Mouse (Mus musculus) midbrain, embryonic 14.5 days (tissue): Measurements from ENCODE around the gene Phxr2. TPM values are rescaled to one million over a fixed set of nuclear protein-coding genes. Genes with fewer than 3 reads are reported as not detected.

Experiments
- ATAC-seq: fragments of 200-750 bp; cut with Nextera tagmentation; 2 replicates; pipeline ENCODE4 v1.8.0; 2017; ENCODE audit warnings: moderate number of reproducible peaks, moderate library complexity; ENCODE audit not compliant: low FRiP score, low TSS enrichment
- DNase-seq: peaks from one replicate; pipeline ENCODE4 v3.0.0-alpha.2; 2015
- H3K27ac ChIP-seq: fragments of 300-500 bp; sonication (generic); replicated peaks from 2 replicates; pipeline ENCODE4 v1.5.1; 2014; ENCODE audit warnings: mild to moderate bottlenecking, low read depth, low read length, moderate library complexity
- H3K27me3 ChIP-seq: fragments of 300-500 bp; sonication (generic); 2 replicates; pipeline ENCODE4 v1.6.1; 2014; ENCODE audit warnings: low read length, control low read depth, mixed read lengths; ENCODE audit not compliant: control insufficient read depth, insufficient read depth
- H3K36me3 ChIP-seq: fragments of 300-500 bp; sonication (generic); 2 replicates; pipeline ENCODE4 v1.6.1; 2014; ENCODE audit warnings: low read length, control low read depth; ENCODE audit not compliant: control insufficient read depth, insufficient read depth
- H3K4me1 ChIP-seq: fragments of 300-500 bp; sonication (generic); 2 replicates; pipeline ENCODE4 v1.6.1; 2014; ENCODE audit warnings: mild to moderate bottlenecking, antibody characterized with exemption, low read length, control low read depth; ENCODE audit not compliant: control insufficient read depth, insufficient read depth
- H3K4me2 ChIP-seq: fragments of 300-500 bp; sonication (generic); 2 replicates; pipeline ENCODE4 v1.6.1; 2014; ENCODE audit warnings: mild to moderate bottlenecking, low read length, moderate library complexity
- H3K4me3 ChIP-seq: fragments of 300-500 bp; sonication (generic); replicated peaks from 2 replicates; pipeline ENCODE4 v1.5.1; 2014; ENCODE audit warnings: low read depth, low read length
- H3K9ac ChIP-seq: fragments of 300-500 bp; sonication (generic); replicated peaks from 2 replicates; pipeline ENCODE4 v1.6.1; 2014; ENCODE audit warnings: mild to moderate bottlenecking, low read length, moderate library complexity
- H3K9me3 ChIP-seq: fragments of 300-500 bp; sonication (generic); 2 replicates; pipeline ENCODE4 v1.6.1; 2016; ENCODE audit warnings: low read length, control low read depth, mixed read lengths; ENCODE audit not compliant: control insufficient read depth
- WGBS: fragments of 180-500 bp; shearing (Covaris S2); extraction: QIAGEN DNeasy Blood & Tissue Kit; methylation state at CpG from one replicate; pipeline ENCODE4 v1.1.7; 2014; 5-methylcytosine and 5-hydroxymethylcytosine counted together
- polyA plus RNA-seq: library from polyadenylated mRNA; unstranded; fragments of >200 nt; fragmentation: Nextera tagmentation; extraction: Ambion mirVana; gene quantifications from 2 replicates; pipeline ENCODE4 v1.2.1, GENCODE M21; 2014

The Phxr2 gene
- polyA plus RNA-seq, 1 experiment from 2014 or later = 0.30 TPM

DNA sequence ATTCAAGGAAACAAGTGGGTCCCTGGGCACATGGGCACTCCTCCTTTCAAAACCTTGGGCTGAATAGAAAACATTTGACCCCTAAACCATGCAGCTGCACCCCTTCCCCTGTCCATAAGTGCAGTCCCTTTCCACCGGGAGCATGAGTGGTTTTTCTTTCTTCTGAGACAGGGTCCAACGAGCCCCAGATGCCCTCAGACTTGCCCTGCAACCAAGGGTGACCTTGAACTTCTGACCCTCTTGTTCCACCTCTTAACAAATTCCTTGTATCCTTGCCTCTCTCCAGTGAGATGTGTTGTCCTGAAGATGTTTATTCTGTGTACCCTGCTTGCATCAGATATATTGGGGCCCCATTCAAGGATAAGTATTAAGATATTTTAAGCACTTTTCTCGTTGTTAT, 12.6 kb downstream of the Phxr2 start:
- H3K36me3 ChIP-seq = peaks cover 16% of the 10 kb centered on the region
- no peak overlapping the region for H3K9ac ChIP-seq
- no peaks in the 10 kb centered on the region for H3K9me3 ChIP-seq
- WGBS = 44% methylated on average over 3 of the region's 3 CpGs
- H3K4me3 ChIP-seq = no peak overlapping the region
- no peak overlapping the region for H3K4me2 ChIP-seq
- DNase-seq (no peak), ATAC-seq (no peak)
- H3K27me3 ChIP-seq = no peaks in the 10 kb centered on the region
- peaks cover 6% of the 10 kb centered on the region for H3K4me1 ChIP-seq
- H3K27ac ChIP-seq = no peak overlapping the region

DNA sequence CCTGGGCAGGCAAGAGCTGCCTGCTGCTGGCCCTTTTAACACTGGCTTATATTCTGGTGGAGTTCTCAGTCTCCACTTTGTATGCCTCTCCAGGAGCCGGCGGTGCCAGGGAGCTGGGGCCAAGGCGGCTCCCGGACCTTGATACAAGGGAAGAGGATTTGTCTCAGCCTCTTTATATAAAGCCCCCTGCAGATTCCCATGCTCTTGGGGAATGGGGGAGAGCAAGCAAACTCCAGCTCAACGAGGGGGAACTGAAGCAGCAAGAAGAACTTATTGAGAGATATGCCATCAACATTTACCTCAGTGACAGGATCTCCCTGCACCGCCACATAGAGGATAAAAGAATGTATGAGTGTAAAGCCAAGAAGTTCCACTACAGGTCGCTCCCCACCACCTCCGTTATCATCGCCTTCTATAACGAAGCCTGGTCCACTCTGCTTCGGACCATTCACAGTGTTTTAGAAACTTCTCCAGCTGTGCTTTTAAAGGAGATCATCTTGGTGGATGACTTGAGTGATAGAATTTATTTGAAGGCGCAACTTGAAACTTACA, 17.6 kb downstream of the Phxr2 start:
- H3K4me3 ChIP-seq = peak overlapping the region; percentile 92
- no peaks in the 10 kb centered on the region for H3K27me3 ChIP-seq
- 38% methylated on average over 12 of the region's 12 CpGs for WGBS
- no peaks in the 10 kb centered on the region for H3K9me3 ChIP-seq
- peak overlapping the region; percentile 90; the same call in 1 of the 2 replicates for H3K9ac ChIP-seq
- H3K4me1 ChIP-seq = peaks cover 10% of the 10 kb centered on the region
- peaks cover 16% of the 10 kb centered on the region for H3K36me3 ChIP-seq
- H3K27ac ChIP-seq = no peak overlapping the region
- DNase-seq = no peak
- ATAC-seq = no peak
- H3K4me2 ChIP-seq = peak overlapping the region; percentile 93

DNA sequence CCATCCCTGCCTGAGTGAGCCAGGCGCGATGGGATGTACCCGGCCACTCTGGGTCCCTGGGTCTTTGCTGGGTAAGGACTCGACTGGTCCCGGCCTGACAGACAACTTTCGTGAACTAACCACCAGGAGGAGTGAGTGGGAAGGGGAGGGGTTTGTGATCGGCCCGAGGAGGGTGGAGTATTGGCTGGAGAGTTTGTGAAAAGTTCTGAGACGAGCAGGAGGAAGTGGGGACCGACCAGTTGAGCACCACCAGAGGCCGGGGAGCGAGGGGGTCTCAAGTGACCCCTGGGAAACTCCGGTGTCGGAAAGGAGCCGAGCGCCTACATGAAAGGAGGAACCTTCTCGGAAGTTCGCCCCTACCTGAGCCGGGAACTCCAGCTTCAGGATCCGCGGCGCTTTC, 18.2 kb downstream of the Phxr2 start, which contains the start of gene Galnt4:
TSS of gene Galnt4 (plus strand) at position 196 of the 400 bp plus-strand sequence.
- Histone ChIP-seq H3K36me3 (peaks cover 16% of the 10 kb centered on the region), H3K9me3 (no peaks in the 10 kb centered on the region), H3K4me1 (peaks cover 10% of the 10 kb centered on the region), H3K4me3 (peak within 1 kb of the TSS; percentile 92), H3K27ac (peak within 1 kb of the TSS; percentile 91), H3K27me3 (no peaks in the 10 kb centered on the region), H3K9ac (peak within 1 kb of the TSS; percentile 90), H3K4me2 (peak within 1 kb of the TSS; percentile 93)
- peak; percentile 78 for DNase-seq
- under 1% methylated on average over 22 of the region's 22 CpGs for WGBS
- ATAC-seq = peak; percentile 74

DNA sequence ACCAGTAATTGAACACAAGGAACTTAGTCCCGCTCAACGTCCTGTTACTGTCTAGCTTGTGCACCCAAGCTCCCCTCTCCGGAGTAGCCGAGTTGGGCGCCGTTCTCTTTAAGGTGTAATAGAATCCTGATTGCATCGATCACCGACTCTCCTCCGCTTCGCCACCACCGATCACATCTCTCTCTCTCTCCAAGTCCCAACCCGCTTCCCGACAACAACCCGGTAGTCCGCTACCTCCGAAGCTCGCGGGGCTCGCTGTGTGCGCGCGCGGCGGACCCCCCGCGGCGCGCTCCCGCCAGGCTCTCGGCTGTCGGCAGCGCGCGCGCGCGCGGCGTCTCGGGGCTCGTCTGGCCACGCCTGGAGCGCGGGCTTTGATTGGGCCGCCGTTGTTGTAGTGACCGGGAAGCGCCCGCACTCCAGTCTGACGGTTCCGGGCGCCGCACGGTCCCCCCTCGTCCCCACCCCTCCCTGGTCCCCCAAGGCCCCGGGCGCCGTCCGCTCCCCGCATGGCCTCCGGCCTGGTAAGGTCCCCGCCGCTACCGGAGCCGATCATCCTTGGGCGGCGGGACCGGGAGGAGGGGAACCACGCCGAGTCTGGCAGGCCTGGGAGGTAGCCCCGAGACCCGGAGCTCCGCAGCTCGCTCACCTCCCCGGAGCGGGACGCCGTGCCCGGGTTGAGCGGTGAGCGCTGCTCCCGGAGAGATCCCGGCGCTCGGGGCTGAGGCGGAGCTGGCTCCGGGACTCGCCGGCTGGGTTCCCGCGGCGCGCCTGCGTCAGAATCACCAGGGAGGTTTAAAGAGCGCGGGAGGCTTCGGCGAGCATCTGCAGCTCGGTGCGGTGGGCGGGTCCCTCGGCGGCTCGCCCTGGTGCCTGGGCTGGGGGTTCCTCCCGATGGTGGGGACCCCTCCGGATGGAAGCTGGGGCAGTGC, 19.2 kb downstream of the Phxr2 start, which contains the start of gene Poc1b:
TSS of gene Poc1b (plus strand) at position 334 of the 929 bp plus-strand sequence.
- ATAC-seq = peak; percentile 96
- Histone ChIP-seq H3K4me3 (peak within 1 kb of the TSS; percentile 92), H3K27ac (peak within 1 kb of the TSS; percentile 91), H3K27me3 (no peaks in the 10 kb centered on the region), H3K4me2 (peak within 1 kb of the TSS; percentile 93), H3K9me3 (no peaks in the 10 kb centered on the region), H3K4me1 (peaks cover 10% of the 10 kb centered on the region), H3K36me3 (peaks cover 16% of the 10 kb centered on the region), H3K9ac (peak within 1 kb of the TSS; percentile 90)
- under 1% methylated on average over 106 of the region's 106 CpGs for WGBS
- peak; percentile 96 for DNase-seq

DNA sequence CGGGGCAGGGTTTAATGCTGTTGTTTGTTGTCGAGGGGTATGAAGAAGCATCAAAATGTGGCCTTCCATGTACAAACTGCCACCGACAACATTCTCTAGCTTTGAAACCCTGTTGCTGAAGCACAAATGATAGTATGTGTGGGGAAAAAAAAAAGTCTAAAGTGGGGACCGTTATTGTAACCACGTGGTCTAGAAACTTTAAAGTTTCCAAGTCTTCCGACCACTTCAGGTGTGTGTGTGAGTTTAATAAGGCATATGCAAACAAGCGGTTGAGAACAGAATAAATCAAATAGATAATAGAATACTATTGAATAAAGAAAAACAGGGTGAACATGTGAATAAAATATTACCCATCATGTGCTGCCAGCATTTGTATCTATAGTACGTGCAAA, 19.8 kb downstream of the Phxr2 start:
- ATAC-seq = peak; percentile 2; the same call in 1 of the 2 replicates
- peak; percentile 9 for DNase-seq
- H3K36me3 ChIP-seq = peaks cover 16% of the 10 kb centered on the region
- H3K27ac ChIP-seq = 0 out of 2 replicates have a peak overlapping the region, but pooled peaks have one; percentile 91
- peak overlapping the region; percentile 90 for H3K9ac ChIP-seq
- H3K27me3 ChIP-seq = no peaks in the 10 kb centered on the region
- 28% methylated on average over 8 of the region's 8 CpGs for WGBS
- peaks cover 9% of the 10 kb centered on the region for H3K4me1 ChIP-seq
- H3K4me3 ChIP-seq = peak overlapping the region; percentile 92
- H3K4me2 ChIP-seq = peak overlapping the region; percentile 93
- H3K9me3 ChIP-seq = no peaks in the 10 kb centered on the region

DNA sequence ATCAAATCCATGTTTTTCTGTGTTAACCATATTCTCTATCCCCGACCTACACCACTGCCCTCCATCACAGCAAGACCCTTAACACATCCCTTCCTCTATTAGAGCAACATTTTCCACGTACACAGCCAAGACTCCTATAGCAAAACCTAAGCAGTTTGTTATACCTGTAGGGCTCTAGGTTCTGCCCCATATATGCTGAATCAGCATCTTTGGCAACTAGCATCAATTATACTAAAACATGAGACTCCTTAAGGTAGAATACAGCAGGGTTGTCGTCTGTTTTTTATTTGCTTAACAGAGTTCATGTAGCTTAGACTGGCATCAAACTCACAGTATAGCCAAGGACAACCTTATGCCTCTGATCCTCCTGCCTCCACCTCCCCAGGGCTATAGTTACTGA, 20.6 kb downstream of the Phxr2 start:
- WGBS = 85% methylated on average over 3 of the region's 3 CpGs
- H3K9me3 ChIP-seq = no peaks in the 10 kb centered on the region
- no peak for ATAC-seq
- no peak for DNase-seq
- H3K27me3 ChIP-seq = no peaks in the 10 kb centered on the region
- no peak overlapping the region for H3K4me2 ChIP-seq
- H3K4me1 ChIP-seq = peaks cover 7% of the 10 kb centered on the region
- H3K9ac ChIP-seq = no peak overlapping the region
- no peak overlapping the region for H3K27ac ChIP-seq
- peaks cover 13% of the 10 kb centered on the region for H3K36me3 ChIP-seq
- H3K4me3 ChIP-seq = no peak overlapping the region

DNA sequence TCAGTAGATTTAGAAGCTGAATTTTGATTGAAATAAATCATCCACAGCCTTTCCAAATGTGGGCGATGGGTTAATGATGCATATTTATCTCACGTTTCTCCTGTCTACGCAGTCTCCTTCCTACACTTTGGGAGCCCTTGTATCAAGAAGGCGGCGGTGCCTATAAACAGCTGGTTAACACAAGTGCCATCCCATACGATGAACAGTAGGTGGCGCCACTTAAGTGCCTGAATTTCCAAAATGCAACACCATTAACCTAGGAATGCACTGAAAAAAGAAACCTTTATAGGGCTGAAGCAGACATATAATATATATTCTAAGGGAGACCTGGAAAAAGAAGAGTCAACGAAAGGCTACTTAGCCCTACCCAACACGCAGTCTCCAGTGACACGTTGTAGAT, 28.8 kb downstream of the Phxr2 start:
- Histone ChIP-seq H3K9me3 (no peaks in the 10 kb centered on the region), H3K4me3 (no peak overlapping the region), H3K36me3 (no peaks in the 10 kb centered on the region), H3K9ac (no peak overlapping the region), H3K4me1 (no peaks in the 10 kb centered on the region), H3K27me3 (no peaks in the 10 kb centered on the region), H3K4me2 (no peak overlapping the region), H3K27ac (no peak overlapping the region)
- 79% methylated on average over 10 of the region's 10 CpGs for WGBS
- peak; percentile 69 for DNase-seq
- no peak for ATAC-seq

DNA sequence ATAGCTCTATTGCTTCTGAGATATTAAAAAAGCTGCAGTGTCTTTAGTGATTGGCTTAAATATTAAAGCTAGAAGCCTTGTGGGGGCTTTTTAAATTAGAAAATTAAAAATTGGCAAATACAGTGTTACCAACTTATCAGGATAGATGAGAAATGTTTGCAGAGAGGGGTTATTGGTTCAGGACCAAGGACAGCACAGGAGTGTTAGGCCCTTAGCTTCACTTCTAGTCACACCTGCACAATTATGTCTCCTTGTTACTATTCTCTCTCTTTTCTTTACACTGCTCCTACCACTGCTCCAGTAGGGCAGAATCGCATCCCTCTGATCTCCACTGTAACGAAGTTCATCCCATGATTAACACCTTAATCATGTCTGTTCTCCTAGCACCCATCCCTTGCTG, 31.0 kb downstream of the Phxr2 start:
- H3K4me3 ChIP-seq = no peak overlapping the region
- H3K4me1 ChIP-seq = no peaks in the 10 kb centered on the region
- no peak for DNase-seq
- H3K36me3 ChIP-seq = no peaks in the 10 kb centered on the region
- no peak for ATAC-seq
- no peak overlapping the region for H3K27ac ChIP-seq
- no peaks in the 10 kb centered on the region for H3K27me3 ChIP-seq
- no peak overlapping the region for H3K9ac ChIP-seq
- WGBS = 87% methylated on average over 2 of the region's 2 CpGs
- no peak overlapping the region for H3K4me2 ChIP-seq
- no peaks in the 10 kb centered on the region for H3K9me3 ChIP-seq
